Mouse (Mus musculus) megakaryocyte, embryonic 14.5 days (primary cell): ENCODE results near the gene Gm49361.

Experiments
- FLI1 ChIP-seq: IDR thresholded peaks from 2 replicates; pipeline ENCODE4 v1.6.1; 2012; ENCODE audit warnings: low read length, inconsistent platforms, mixed read lengths
- GATA1 ChIP-seq: IDR thresholded peaks from 3 replicates; pipeline ENCODE4 v1.6.1; 2012; ENCODE audit warnings: mixed read lengths, low read length, inconsistent platforms, borderline replicate concordance

GRCm38 (mm10) chr14:57705075-57705474 lies 40.8 kb downstream of the Gm49361 start:
- TF ChIP-seq GATA1, result no peak
- no peak for TF ChIP-seq FLI1
